Mouse (Mus musculus): ENCODE measurements at regions not wholly inside any gene's neighbourhood (a gene's known extent, or its start where the extent isn't known, plus 50 kb on each side); places are given as distances from the start of the nearest gene placed in this dataset.

DNA sequence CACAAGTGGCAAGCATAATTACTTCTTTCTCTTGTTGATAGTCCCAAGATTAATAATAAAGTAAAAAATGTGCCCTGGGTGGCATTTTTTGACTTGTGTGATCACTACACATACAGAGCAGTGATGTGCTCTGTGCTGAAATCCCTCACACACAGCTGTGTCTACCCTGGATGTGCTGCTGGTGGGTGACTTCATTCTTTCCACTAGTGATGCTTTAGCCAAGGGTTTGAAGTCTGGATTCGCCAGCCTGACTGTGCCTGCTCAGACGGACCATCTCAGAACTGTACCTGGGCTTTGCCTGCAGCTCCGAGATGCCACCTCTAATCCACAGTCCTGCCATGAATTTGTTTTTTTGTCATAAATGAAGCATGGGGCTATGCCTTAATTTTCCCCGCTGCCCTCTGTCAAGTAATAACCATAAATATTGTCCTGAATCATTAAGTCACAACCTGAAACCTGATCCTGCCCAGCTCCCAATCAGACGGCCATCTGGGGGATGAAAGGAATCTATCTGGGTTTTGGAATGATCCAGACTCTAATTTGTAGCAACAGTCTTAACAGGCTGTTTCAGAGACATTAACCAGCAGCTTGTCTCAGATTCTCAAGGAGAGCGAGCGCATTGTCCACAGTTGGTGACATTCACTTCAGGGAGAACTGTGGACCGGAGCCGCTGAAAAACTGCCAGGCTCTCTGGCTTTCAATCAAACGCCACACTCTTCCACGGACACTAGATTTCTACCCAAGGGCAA is 330.1 kb upstream of the Npvf start:
- TF ChIP-seq CTCF (IDR thresholded peaks at IDR 0.05) = no peak
- TF ChIP-seq EP300 (IDR thresholded peaks at IDR 0.05) = no peak

Measured in lung, postnatal 0 days (tissue).